7 mouse cellular contexts compared by ENCODE assay signal in the genomic region with DNA sequence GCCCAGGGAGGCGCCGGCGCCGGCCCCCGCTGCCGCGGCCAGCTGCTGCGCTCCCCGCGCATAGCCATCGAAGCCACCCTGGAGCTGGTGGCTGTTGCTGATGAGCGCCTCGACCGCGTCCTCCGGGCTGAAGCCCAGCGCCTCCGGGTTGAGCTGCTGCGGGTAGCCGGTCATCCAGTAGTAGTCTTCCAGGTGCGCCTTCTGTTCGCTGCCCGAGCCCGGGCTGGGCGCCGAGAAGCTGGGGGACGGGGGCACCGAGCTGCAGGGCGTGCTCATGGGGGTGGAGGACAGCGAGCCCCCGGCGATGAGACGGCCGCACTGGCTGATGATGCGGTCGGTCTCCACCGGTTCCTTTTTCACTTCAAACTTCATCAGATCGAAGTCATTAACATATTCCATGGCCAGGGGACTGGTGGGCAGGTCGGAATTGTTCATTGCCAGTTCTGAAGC. TPM values are rescaled to one million over a fixed set of nuclear protein-coding genes. Genes with fewer than 3 reads are reported as not detected.
DNase-seq lines count a peak whose midpoint lies in the region; ATAC-seq and TF ChIP-seq lines count a peak whose summit lies in the region.

No protein-coding gene starts in this region.

- no peaks in the 10 kb centered on the region for H3K4me1 ChIP-seq in ES-Bruce4 (ENCODE audit: control insufficient read depth, insufficient read depth, low read length)
- peaks cover 16% of the 10 kb centered on the region for H3K4me1 ChIP-seq in heart, embryonic 13.5 days
- peaks cover 26% of the 10 kb centered on the region for H3K4me1 ChIP-seq in limb, embryonic 12.5 days (replicated peaks)
- peaks cover 15% of the 10 kb centered on the region; the same call in 1 of the 2 replicates for H3K4me1 ChIP-seq in midbrain, embryonic 16.5 days (ENCODE audit: control insufficient read depth, insufficient read depth, low read length)

- ATAC-seq in heart, embryonic 13.5 days (ENCODE audit: extremely low read depth, insufficient number of reproducible peaks, low FRiP score, low TSS enrichment) = no peak
- no peak for ATAC-seq in limb, embryonic 12.5 days (ENCODE audit: insufficient number of reproducible peaks, insufficient read depth, low FRiP score, low TSS enrichment, low read depth)
- peak; percentile 49; the same call in 1 of the 2 replicates for ATAC-seq in midbrain, embryonic 16.5 days

- H3K9me3 ChIP-seq in ES-Bruce4 (replicated peaks; ENCODE audit: control insufficient read depth, insufficient read depth, low read length, poor library complexity, severe bottlenecking) = no peaks in the 10 kb centered on the region
- no peaks in the 10 kb centered on the region for H3K9me3 ChIP-seq in heart, embryonic 13.5 days
- no peaks in the 10 kb centered on the region for H3K9me3 ChIP-seq in limb, embryonic 12.5 days
- H3K9me3 ChIP-seq in midbrain, embryonic 16.5 days (replicated peaks; ENCODE audit: control insufficient read depth, low read length, poor library complexity, severe bottlenecking) = no peaks in the 10 kb centered on the region

- DNase-seq in T-cell, adult 2 months (ENCODE audit: low spot score) = peak; percentile 20
- peak; percentile 19 for DNase-seq in embryo, embryonic 11.5 days (ENCODE audit: low read depth, low spot score)
- DNase-seq in testis, postnatal 14 days (ENCODE audit: low spot score) = peak; percentile 22

- H3K9ac ChIP-seq in ES-Bruce4 (ENCODE audit: low read depth, poor library complexity, severe bottlenecking) = peak overlapping the region; percentile 54
- H3K9ac ChIP-seq in heart, embryonic 13.5 days = peak overlapping the region; percentile 88
- peak overlapping the region; percentile 75 for H3K9ac ChIP-seq in limb, embryonic 12.5 days (replicated peaks)
- peak overlapping the region; percentile 80 for H3K9ac ChIP-seq in midbrain, embryonic 16.5 days (ENCODE audit: low read depth, low read length)

- H3K36me3 ChIP-seq in ES-Bruce4 (ENCODE audit: control insufficient read depth, insufficient read depth, low read length, poor library complexity, severe bottlenecking) = no peaks in the 10 kb centered on the region
- H3K36me3 ChIP-seq in heart, embryonic 13.5 days = no peaks in the 10 kb centered on the region
- no peaks in the 10 kb centered on the region for H3K36me3 ChIP-seq in limb, embryonic 12.5 days
- H3K36me3 ChIP-seq in midbrain, embryonic 16.5 days (ENCODE audit: control insufficient read depth, insufficient read depth, low read length) = no peaks in the 10 kb centered on the region

- WGBS in heart, embryonic 13.5 days = 1% methylated on average over 39 of the region's 39 CpGs
- 0% methylated on average over 39 of the region's 39 CpGs for WGBS in limb, embryonic 12.5 days
- 0% methylated on average over 36 of the region's 39 CpGs for WGBS in midbrain, embryonic 16.5 days

- peak overlapping the region; percentile 97 for H3K4me2 ChIP-seq in heart, embryonic 13.5 days
- H3K4me2 ChIP-seq in limb, embryonic 12.5 days = peak overlapping the region; percentile 83
- H3K4me2 ChIP-seq in midbrain, embryonic 16.5 days (ENCODE audit: low read length) = peak overlapping the region; percentile 70

- no peak overlapping the region for H3K27ac ChIP-seq in ES-Bruce4 (ENCODE audit: insufficient read depth, low read length)
- H3K27ac ChIP-seq in heart, embryonic 13.5 days (replicated peaks) = peak overlapping the region; percentile 86
- H3K27ac ChIP-seq in limb, embryonic 12.5 days = peak overlapping the region; percentile 88
- peak overlapping the region; percentile 90 for H3K27ac ChIP-seq in midbrain, embryonic 16.5 days (ENCODE audit: low read length)

- no peak for TF ChIP-seq POLR2A in ES-Bruce4 (IDR thresholded peaks at IDR 0.05; ENCODE audit: insufficient read depth, low read length)

- no peak for TF ChIP-seq CTCF in ES-Bruce4 (IDR thresholded peaks at IDR 0.05; ENCODE audit: low read depth, low read length)

- peaks cover 28% of the 10 kb centered on the region for H3K27me3 ChIP-seq in ES-Bruce4 (ENCODE audit: control insufficient read depth, insufficient read depth, low read length, poor library complexity, severe bottlenecking)
- H3K27me3 ChIP-seq in heart, embryonic 13.5 days (replicated peaks) = peaks cover 18% of the 10 kb centered on the region
- H3K27me3 ChIP-seq in limb, embryonic 12.5 days = peaks cover 21% of the 10 kb centered on the region
- H3K27me3 ChIP-seq in midbrain, embryonic 16.5 days (ENCODE audit: control insufficient read depth, insufficient read depth, low read depth, low read length) = peaks cover 4% of the 10 kb centered on the region

- TF ChIP-seq EP300 in ES-Bruce4 (IDR thresholded peaks at IDR 0.05; ENCODE audit: insufficient read depth, low read depth, low read length) = no peak

- peak overlapping the region; percentile 63 for H3K4me3 ChIP-seq in ES-Bruce4 (ENCODE audit: low read depth, low read length)
- peak overlapping the region; percentile 78 for H3K4me3 ChIP-seq in heart, embryonic 13.5 days
- peak overlapping the region; percentile 69 for H3K4me3 ChIP-seq in limb, embryonic 12.5 days (replicated peaks)
- H3K4me3 ChIP-seq in midbrain, embryonic 16.5 days (ENCODE audit: low read depth, low read length) = peak overlapping the region; percentile 73

RNA-seq across cellular contexts. Expression of a gene that starts 1.2 kb away (rescaled TPM):
- 0.49 and 0.69 TPM in 2 replicates for polyA plus RNA-seq in ES-Bruce4 (2011; ENCODE audit: insufficient read depth, insufficient read length, low read depth, missing spikeins)
- 2.5 and 3.3 TPM in 2 replicates for polyA plus RNA-seq in heart, embryonic 13.5 days (2015; fragmentation: Nextera tagmentation; extraction: Ambion mirVana)
- 3.6 and 4.5 TPM in 2 replicates for polyA plus RNA-seq in limb, embryonic 12.5 days (2016; fragmentation: Nextera tagmentation; extraction: Ambion mirVana)
- polyA plus RNA-seq in midbrain, embryonic 16.5 days (2015; fragmentation: Nextera tagmentation; extraction: Ambion mirVana) = 6.7 and 7.5 TPM in 2 replicates
